ENCODE assay signal across 17 mouse cellular contexts in the genomic region with DNA sequence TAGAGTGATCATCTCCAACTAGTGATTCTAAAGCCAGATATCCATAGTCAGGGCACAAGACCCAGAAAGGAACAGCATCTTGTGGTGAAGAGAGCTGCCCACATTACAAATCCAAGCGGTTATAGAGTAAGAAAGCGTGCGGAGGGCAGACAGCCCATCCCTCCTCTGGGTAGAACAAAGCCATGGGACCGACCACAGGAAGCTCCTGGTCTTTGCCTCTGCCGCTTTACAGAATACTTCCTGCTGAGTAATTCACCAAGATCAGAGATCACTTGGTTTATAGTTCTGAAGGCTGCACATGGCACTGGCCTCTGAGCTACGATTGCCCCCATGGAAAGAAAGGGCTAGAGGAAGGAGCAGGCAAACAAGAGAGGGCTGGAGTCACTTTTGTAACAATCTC. TPM values are rescaled to one million over a fixed set of nuclear protein-coding genes. Genes with fewer than 3 reads are reported as not detected.
A peak's percentile ranks its signal among the peaks of the same experiment; 100 is the strongest.
DNase-seq lines count a peak whose midpoint lies in the region; ATAC-seq and TF ChIP-seq lines count a peak whose summit lies in the region.
"Had no signal": no experiment of that assay in that cellular context is flagged by ENCODE, and none has a peak within 500 bp of the region (broad histone marks: within the 10 kb centered on the region; RNA-seq: fewer than 3 reads in every experiment).

No protein-coding gene starts in this region.

- DNase-seq in forebrain, embryonic 11.5 days (ENCODE audit: low spot score) = peak; percentile 34
- DNase-seq in forebrain, postnatal 0 days = no peak
- DNase-seq in CD8-positive naive resting alpha-beta T cell, adult 2 months (ENCODE audit: low read depth in 2 of 2, low spot score in 2 of 2) = peak; percentile 68 to 78
- peak; percentile 64 for DNase-seq in thymus, postnatal 0 days (ENCODE audit: low spot score)
- no peak for DNase-seq in spleen, postnatal 36 days (ENCODE audit: low spot score in 2 of 2)
- DNase-seq in adrenal gland, adult 8-10 months = no peak
- DNase-seq in cerebellum, adult 11-12 months = no peak
- DNase-seq: cerebellum, adult 9-10 months; heart, postnatal 36 days; kidney, postnatal 4 days had no signal

- no peaks in the 10 kb centered on the region for H3K36me3 ChIP-seq in forebrain, embryonic 11.5 days (ENCODE audit: control insufficient read depth, insufficient read depth, low read length)
- H3K36me3 ChIP-seq in forebrain, postnatal 0 days (ENCODE audit: insufficient read depth) = no peaks in the 10 kb centered on the region
- no peaks in the 10 kb centered on the region for H3K36me3 ChIP-seq in liver, embryonic 16.5 days (ENCODE audit: control insufficient read depth, insufficient read depth)
- H3K36me3 ChIP-seq: forebrain, embryonic 10.5 days; G1E; intestine, embryonic 15.5 days; limb, embryonic 15.5 days had no signal

- no peaks in the 10 kb centered on the region for H3K27me3 ChIP-seq in forebrain, embryonic 11.5 days (ENCODE audit: control insufficient read depth, insufficient read depth, low read length)
- no peaks in the 10 kb centered on the region for H3K27me3 ChIP-seq in forebrain, postnatal 0 days (ENCODE audit: insufficient read depth, low read length)
- no peaks in the 10 kb centered on the region for H3K27me3 ChIP-seq in liver, embryonic 16.5 days (ENCODE audit: control insufficient read depth, insufficient read depth, low read depth, low read length)
- H3K27me3 ChIP-seq: intestine, embryonic 15.5 days; limb, embryonic 15.5 days had no signal

- TF ChIP-seq CTCF in forebrain, postnatal 0 days (IDR thresholded peaks at IDR 0.05; ENCODE audit: low read depth) = no peak

- no peak overlapping the region for H3K27ac ChIP-seq in forebrain, embryonic 11.5 days (ENCODE audit: low read depth, low read length)
- H3K27ac ChIP-seq in forebrain, postnatal 0 days (ENCODE audit: low read depth, low read length) = no peak overlapping the region
- H3K27ac ChIP-seq in liver, embryonic 16.5 days (ENCODE audit: low read length) = peak overlapping the region; percentile 58
- H3K27ac ChIP-seq: forebrain, embryonic 10.5 days; intestine, embryonic 15.5 days; left cerebral cortex, adult 2 months; limb, embryonic 15.5 days had no signal

- H3K4me2 ChIP-seq in forebrain, embryonic 11.5 days (ENCODE audit: low read depth, low read length, severe bottlenecking) = no peak overlapping the region
- no peak overlapping the region for H3K4me2 ChIP-seq in forebrain, postnatal 0 days (ENCODE audit: low read depth)
- H3K4me2 ChIP-seq in liver, embryonic 16.5 days (ENCODE audit: low read depth, low read length) = no peak overlapping the region
- H3K4me2 ChIP-seq: intestine, embryonic 15.5 days; limb, embryonic 15.5 days; midbrain, embryonic 11.5 days had no signal

- no peak for ATAC-seq in forebrain, embryonic 11.5 days (replicated peaks; ENCODE audit: low FRiP score)
- no peak for ATAC-seq in forebrain, postnatal 0 days
- no peak for ATAC-seq in liver, embryonic 16.5 days (ENCODE audit: low read depth)
- ATAC-seq: intestine, embryonic 15.5 days had no signal

- no peak overlapping the region for H3K9ac ChIP-seq in forebrain, embryonic 11.5 days (ENCODE audit: low read length)
- H3K9ac ChIP-seq in forebrain, postnatal 0 days = no peak overlapping the region
- no peak overlapping the region for H3K9ac ChIP-seq in liver, embryonic 16.5 days (ENCODE audit: low read depth, low read length)
- H3K9ac ChIP-seq: intestine, embryonic 15.5 days; limb, embryonic 15.5 days had no signal

- 68% methylated on average over 6 of the region's 6 CpGs for WGBS in forebrain, embryonic 11.5 days
- 66% methylated on average over 6 of the region's 6 CpGs for WGBS in forebrain, postnatal 0 days
- 24% methylated on average over 6 of the region's 6 CpGs for WGBS in liver, embryonic 16.5 days (ENCODE audit: insufficient replicate concordance)

- no peak overlapping the region for H3K4me3 ChIP-seq in forebrain, embryonic 11.5 days (ENCODE audit: low read depth, low read length)
- no peak overlapping the region for H3K4me3 ChIP-seq in forebrain, postnatal 0 days (ENCODE audit: low read depth, low read length)
- H3K4me3 ChIP-seq in liver, embryonic 16.5 days (ENCODE audit: low read depth, low read length) = no peak overlapping the region
- H3K4me3 ChIP-seq: forebrain, embryonic 10.5 days; intestine, embryonic 15.5 days; left cerebral cortex, adult 2 months; limb, embryonic 15.5 days had no signal

- H3K4me1 ChIP-seq in forebrain, embryonic 11.5 days (replicated peaks; ENCODE audit: control insufficient read depth, insufficient read depth, low read length) = 0 out of 2 replicates have a peak, but pooled peaks cover 2% of the 10 kb centered on the region
- no peaks in the 10 kb centered on the region for H3K4me1 ChIP-seq in forebrain, postnatal 0 days (ENCODE audit: insufficient read depth)
- no peaks in the 10 kb centered on the region; the same call in 1 of the 2 replicates for H3K4me1 ChIP-seq in liver, embryonic 16.5 days (ENCODE audit: control insufficient read depth, low read depth, low read length)
- H3K4me1 ChIP-seq: intestine, embryonic 15.5 days; limb, embryonic 15.5 days had no signal

- no peaks in the 10 kb centered on the region for H3K9me3 ChIP-seq in forebrain, embryonic 11.5 days (ENCODE audit: control insufficient read depth, low read length)
- H3K9me3 ChIP-seq in forebrain, postnatal 0 days (ENCODE audit: low read length) = no peaks in the 10 kb centered on the region
- H3K9me3 ChIP-seq in liver, embryonic 16.5 days (replicated peaks; ENCODE audit: control insufficient read depth, low read length) = no peaks in the 10 kb centered on the region
- H3K9me3 ChIP-seq: forebrain, embryonic 10.5 days; G1E; intestine, embryonic 15.5 days; limb, embryonic 15.5 days had no signal

RNA-seq across cellular contexts. Expression of gene Arhgap25, which starts 30.6 kb away (rescaled TPM):
- polyA plus RNA-seq in forebrain, embryonic 11.5 days (2014; fragmentation: Nextera tagmentation; extraction: Ambion mirVana) = 2.0 and 2.7 TPM in 2 replicates
- total RNA-seq in forebrain, postnatal 0 days (2014; rRNA removed) = 2.7 and 3.3 TPM in 2 replicates
- 1.6 and 2.2 TPM in 2 replicates for polyA plus RNA-seq in forebrain, postnatal 0 days (2015; fragmentation: Nextera tagmentation; extraction: Ambion mirVana)
- 4.7 and 5.1 TPM in 2 replicates for polyA plus RNA-seq in liver, embryonic 16.5 days (2015; fragmentation: Nextera tagmentation; extraction: Ambion mirVana)
- 34.5 and 34.6 TPM in 2 replicates for polyA plus RNA-seq in thymus, postnatal 0 days (2015; fragmentation: Nextera tagmentation; extraction: Ambion mirVana)
- 1 to 10 TPM; 2.6 to 7.4 (median 5.1) TPM for total RNA-seq in adrenal gland, adult 8-10 months (2022)

Comparison
In these comparisons a context has a peak if more than half of its experiments do, and no peak if none do; other contexts are left out.
1. DNase-seq: peak in forebrain, embryonic 11.5 days (single experiment), CD8-positive naive resting alpha-beta T cell, adult 2 months (2 of 2) and thymus, postnatal 0 days (single experiment); none in forebrain, postnatal 0 days (single experiment), spleen, postnatal 36 days (0 of 2), adrenal gland, adult 8-10 months (single experiment) and cerebellum, adult 11-12 months (single experiment).